Mouse (Mus musculus): ENCODE data around the gene Crlf2. TPM values are rescaled to one million over a fixed set of nuclear protein-coding genes. Genes with fewer than 3 reads are reported as not detected.

Gene Crlf2
- polyA plus RNA-seq, 1 experiment: 9.4 TPM

- H3K27me3 ChIP-seq (ENCODE audit: control insufficient read depth, insufficient read depth, low read length, poor library complexity, severe bottlenecking): no peaks in the 10 kb centered on the region
- H3K4me1 ChIP-seq (ENCODE audit: control insufficient read depth, insufficient read depth, low read length): no peaks in the 10 kb centered on the region
- H3K9me3 ChIP-seq (replicated peaks; ENCODE audit: control insufficient read depth, insufficient read depth, low read length, poor library complexity, severe bottlenecking): no peaks in the 10 kb centered on the region
- no peak for TF ChIP-seq EP300 (IDR thresholded peaks at IDR 0.05; ENCODE audit: insufficient read depth, low read depth, low read length)
- no peak for TF ChIP-seq CTCF (IDR thresholded peaks at IDR 0.05; ENCODE audit: low read depth, low read length)
- TF ChIP-seq POLR2A (IDR thresholded peaks at IDR 0.05; ENCODE audit: insufficient read depth, low read length): no peak
- peak overlapping the region; percentile 64 for H3K27ac ChIP-seq (ENCODE audit: insufficient read depth, low read length)
- peak overlapping the region; percentile 72 for H3K4me3 ChIP-seq (ENCODE audit: low read depth, low read length)
- peak overlapping the region; percentile 51 for H3K9ac ChIP-seq (ENCODE audit: low read depth, poor library complexity, severe bottlenecking)
- H3K36me3 ChIP-seq (ENCODE audit: control insufficient read depth, insufficient read depth, low read length, poor library complexity, severe bottlenecking): no peaks in the 10 kb centered on the region
Measured at GRCm38 (mm10) chr5:109555236-109555675, 3.5 kb downstream of the Crlf2 start.

GRCm38 (mm10) chr5:109554091-109555050 is 4.4 kb downstream of the Crlf2 start:
- Histone ChIP-seq H3K27ac (ENCODE audit: insufficient read depth, low read length) (peak overlapping the region; percentile 87), H3K4me3 (ENCODE audit: low read depth, low read length) (peak overlapping the region; percentile 75), H3K9me3 (replicated peaks; ENCODE audit: control insufficient read depth, insufficient read depth, low read length, poor library complexity, severe bottlenecking) (no peaks in the 10 kb centered on the region), H3K4me1 (ENCODE audit: control insufficient read depth, insufficient read depth, low read length) (no peaks in the 10 kb centered on the region), H3K36me3 (ENCODE audit: control insufficient read depth, insufficient read depth, low read length, poor library complexity, severe bottlenecking) (no peaks in the 10 kb centered on the region), H3K27me3 (ENCODE audit: control insufficient read depth, insufficient read depth, low read length, poor library complexity, severe bottlenecking) (no peaks in the 10 kb centered on the region), H3K9ac (ENCODE audit: low read depth, poor library complexity, severe bottlenecking) (peak overlapping the region; percentile 51)
- TF ChIP-seq POLR2A (IDR thresholded peaks at IDR 0.05; ENCODE audit: insufficient read depth, low read length) (no peak), CTCF (IDR thresholded peaks at IDR 0.05; ENCODE audit: low read depth, low read length) (no peak), EP300 (IDR thresholded peaks at IDR 0.05; ENCODE audit: insufficient read depth, low read depth, low read length) (no peak)

- H3K9ac ChIP-seq (ENCODE audit: low read depth, poor library complexity, severe bottlenecking): peak overlapping the region; percentile 44
Measured at GRCm38 (mm10) chr5:109553160-109553930, 5.4 kb downstream of the Crlf2 start.

GRCm38 (mm10) chr5:109552541-109552940 is 6.3 kb downstream of the Crlf2 start:
- Histone ChIP-seq H3K4me1 (ENCODE audit: control insufficient read depth, insufficient read depth, low read length) (no peaks in the 10 kb centered on the region), H3K4me3 (ENCODE audit: low read depth, low read length) (peak overlapping the region; percentile 81), H3K36me3 (ENCODE audit: control insufficient read depth, insufficient read depth, low read length, poor library complexity, severe bottlenecking) (no peaks in the 10 kb centered on the region), H3K27me3 (ENCODE audit: control insufficient read depth, insufficient read depth, low read length, poor library complexity, severe bottlenecking) (no peaks in the 10 kb centered on the region), H3K27ac (ENCODE audit: insufficient read depth, low read length) (peak overlapping the region; percentile 21), H3K9ac (ENCODE audit: low read depth, poor library complexity, severe bottlenecking) (peak overlapping the region; percentile 21; the same call in 1 of the 2 replicates), H3K9me3 (replicated peaks; ENCODE audit: control insufficient read depth, insufficient read depth, low read length, poor library complexity, severe bottlenecking) (no peaks in the 10 kb centered on the region)
- TF ChIP-seq POLR2A (IDR thresholded peaks at IDR 0.05; ENCODE audit: insufficient read depth, low read length) (no peak), CTCF (IDR thresholded peaks at IDR 0.05; ENCODE audit: low read depth, low read length) (no peak), EP300 (IDR thresholded peaks at IDR 0.05; ENCODE audit: insufficient read depth, low read depth, low read length) (no peak)

More at GRCm38 (mm10) chr5:109553160-109553930, 5.4 kb downstream of the Crlf2 start:
- Histone ChIP-seq H3K9me3 (replicated peaks; ENCODE audit: control insufficient read depth, insufficient read depth, low read length, poor library complexity, severe bottlenecking) (no peaks in the 10 kb centered on the region), H3K4me1 (ENCODE audit: control insufficient read depth, insufficient read depth, low read length) (no peaks in the 10 kb centered on the region), H3K27me3 (ENCODE audit: control insufficient read depth, insufficient read depth, low read length, poor library complexity, severe bottlenecking) (no peaks in the 10 kb centered on the region), H3K36me3 (ENCODE audit: control insufficient read depth, insufficient read depth, low read length, poor library complexity, severe bottlenecking) (no peaks in the 10 kb centered on the region), H3K4me3 (ENCODE audit: low read depth, low read length) (peak overlapping the region; percentile 81), H3K27ac (ENCODE audit: insufficient read depth, low read length) (peak overlapping the region; percentile 89)
- TF ChIP-seq CTCF (IDR thresholded peaks at IDR 0.05; ENCODE audit: low read depth, low read length) (no peak), EP300 (IDR thresholded peaks at IDR 0.05; ENCODE audit: insufficient read depth, low read depth, low read length) (no peak), POLR2A (IDR thresholded peaks at IDR 0.05; ENCODE audit: insufficient read depth, low read length) (peak; percentile 38)

- H3K27ac ChIP-seq (ENCODE audit: insufficient read depth, low read length): peak overlapping the region; percentile 21
- no peaks in the 10 kb centered on the region for H3K9me3 ChIP-seq (replicated peaks; ENCODE audit: control insufficient read depth, insufficient read depth, low read length, poor library complexity, severe bottlenecking)
Measured at GRCm38 (mm10) chr5:109552116-109552515, 6.7 kb downstream of the Crlf2 start.

More at GRCm38 (mm10) chr5:109552116-109552515, 6.7 kb downstream of the Crlf2 start:
- H3K4me3 ChIP-seq (ENCODE audit: low read depth, low read length): peak overlapping the region; percentile 81; the same call in 1 of the 2 replicates
- H3K27me3 ChIP-seq (ENCODE audit: control insufficient read depth, insufficient read depth, low read length, poor library complexity, severe bottlenecking): no peaks in the 10 kb centered on the region
- no peak for TF ChIP-seq POLR2A (IDR thresholded peaks at IDR 0.05; ENCODE audit: insufficient read depth, low read length)
- no peak; the same call in 1 of the 2 replicates for TF ChIP-seq EP300 (IDR thresholded peaks at IDR 0.05; ENCODE audit: insufficient read depth, low read depth, low read length)
- TF ChIP-seq CTCF (IDR thresholded peaks at IDR 0.05; ENCODE audit: low read depth, low read length): no peak
- H3K4me1 ChIP-seq (ENCODE audit: control insufficient read depth, insufficient read depth, low read length): no peaks in the 10 kb centered on the region
- H3K36me3 ChIP-seq (ENCODE audit: control insufficient read depth, insufficient read depth, low read length, poor library complexity, severe bottlenecking): no peaks in the 10 kb centered on the region
- H3K9ac ChIP-seq (ENCODE audit: low read depth, poor library complexity, severe bottlenecking): no peak overlapping the region

All from ES-Bruce4 (cell line).